Mouse (Mus musculus): Measurements from ENCODE around the gene Ndufs6. TPM values are rescaled to one million over a fixed set of nuclear protein-coding genes. Genes with fewer than 3 reads are reported as not detected.

Gene Ndufs6
- total RNA-seq, 2 experiments from 2014 or later = 177 to 187 TPM

DNA sequence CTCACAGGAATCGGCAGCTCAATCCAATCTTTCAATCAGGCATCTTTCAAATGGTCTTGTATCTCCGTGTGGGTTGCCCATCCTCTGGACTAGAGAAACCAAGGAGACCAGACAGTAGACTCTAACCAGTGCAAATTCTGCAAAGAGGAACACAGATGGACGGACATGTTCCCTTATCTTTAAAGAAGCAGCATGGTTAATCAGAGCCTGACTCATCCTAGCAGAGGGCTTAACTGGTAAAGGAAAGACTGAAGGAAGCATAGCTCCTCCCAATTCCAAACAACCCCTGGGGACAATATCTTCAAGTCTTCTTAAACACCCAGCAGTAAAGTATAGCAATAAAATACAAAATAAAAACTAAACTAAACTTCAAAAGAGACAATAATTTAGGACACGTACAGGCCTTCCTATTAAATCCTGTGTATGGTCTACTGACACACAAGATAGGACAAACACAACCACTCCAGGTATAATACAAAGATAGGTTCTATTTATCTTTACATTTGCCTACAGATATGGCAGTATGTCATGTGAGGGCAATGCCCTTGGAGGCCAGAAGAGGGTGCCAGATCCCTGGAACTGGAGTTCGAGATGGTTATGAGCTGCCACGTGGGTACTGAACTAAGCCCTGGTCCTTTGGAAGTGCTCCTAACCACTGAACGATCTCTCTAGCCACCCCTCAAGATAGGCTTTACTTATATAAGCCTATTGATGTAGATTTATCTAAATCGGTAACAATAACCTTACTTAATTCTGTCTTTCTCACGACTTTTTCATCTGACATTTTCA is 17.0 kb upstream of the Ndufs6 start:
- intact Hi-C loops (cut with DNase I) = no loop called here
- peak; percentile 29 for TF ChIP-seq CTCF (IDR thresholded peaks at IDR 0.05)
- DNase-seq (ENCODE audit: extremely low spot score in 1 of 2, low spot score in 2 of 2) = no peak

DNA sequence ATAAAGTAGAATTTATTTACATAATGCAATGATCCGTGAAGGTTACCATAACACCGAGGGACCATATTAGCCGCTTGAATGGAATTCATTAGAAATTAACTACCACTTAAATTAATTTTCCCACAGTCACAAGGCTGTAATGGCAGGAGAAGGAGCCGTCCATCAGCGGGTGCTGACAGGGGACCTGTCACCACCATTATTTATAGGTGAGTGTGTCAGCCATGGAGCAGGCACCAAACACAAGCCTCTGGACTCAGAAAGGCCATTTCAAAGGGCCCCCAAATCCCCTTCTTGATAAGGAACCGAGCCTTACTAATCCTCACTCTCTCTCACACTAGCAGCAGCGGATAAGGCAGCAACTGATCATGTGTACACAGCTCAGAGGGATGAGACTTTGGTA is 8.4 kb upstream of the Ndufs6 start:
- no peak for DNase-seq (ENCODE audit: extremely low spot score in 1 of 2, low spot score in 2 of 2)
- no peak overlapping the region for H3K4me3 ChIP-seq
- TF ChIP-seq CTCF (IDR thresholded peaks at IDR 0.05) = no peak
- intact Hi-C loops (cut with DNase I) = no loop called here
- no peak overlapping the region for H3K27ac ChIP-seq

More for the DNA sequence above, 17.0 kb upstream of the Ndufs6 start:
- H3K4me3 ChIP-seq = no peak overlapping the region
- H3K27ac ChIP-seq = no peak overlapping the region

DNA sequence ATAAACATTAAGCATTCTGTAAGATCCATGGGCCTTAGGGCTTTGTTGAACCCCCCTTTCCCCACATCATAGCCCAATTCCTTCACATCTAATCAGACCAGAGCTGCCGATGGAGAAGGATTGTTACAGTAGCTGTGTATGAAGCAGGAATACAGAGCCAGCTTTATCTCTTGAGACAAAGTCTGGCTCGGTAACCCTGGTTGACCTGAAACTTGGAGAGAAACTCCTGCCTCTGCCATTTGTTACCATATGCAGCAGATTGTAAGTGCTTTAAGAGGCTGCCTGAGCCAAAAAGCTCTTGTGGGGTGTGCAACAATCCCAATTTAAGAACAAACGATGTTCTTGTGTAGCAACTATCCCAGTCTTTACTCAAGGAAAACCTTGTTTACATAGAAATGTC is 3.4 kb upstream of the Ndufs6 start:
- intact Hi-C loops (cut with DNase I) = loop anchor here (5.0 kb wide), 1 partner anchor 181 kb away; no protein-coding TSS in a partner anchor

DNA sequence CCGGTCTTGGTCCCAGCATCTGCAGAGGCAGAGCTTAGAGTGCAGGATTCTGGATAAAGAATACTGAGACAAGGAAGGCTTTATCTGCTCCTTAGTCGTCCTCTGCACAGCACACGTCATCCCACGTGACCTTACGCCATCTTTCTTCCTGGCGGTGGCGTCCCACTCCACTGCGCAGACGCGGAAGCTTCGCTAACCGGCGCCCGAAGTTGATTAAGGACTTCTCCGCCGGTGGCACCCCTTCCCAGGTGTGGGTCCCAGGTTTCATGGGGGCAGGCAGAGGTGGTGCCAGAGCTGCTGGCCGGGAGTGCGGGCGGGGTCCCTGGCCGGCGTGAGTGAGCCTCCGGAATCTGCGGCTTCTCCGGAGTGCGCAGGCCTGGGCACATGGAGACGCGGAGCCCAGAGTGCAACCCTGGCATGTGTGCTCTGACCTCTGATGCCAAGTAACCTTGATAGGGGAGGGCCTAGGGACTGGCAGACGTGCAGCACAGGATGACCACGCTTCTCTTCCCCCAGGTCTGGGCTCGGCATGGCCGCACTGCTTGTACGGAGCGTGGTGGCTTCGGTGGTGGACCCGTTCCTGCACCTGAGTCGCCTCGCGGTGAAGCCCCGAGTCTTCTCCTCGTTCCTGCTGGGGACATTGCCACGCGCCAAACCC is 2.6 kb upstream of the Ndufs6 start:
- Histone ChIP-seq H3K4me3 (peak overlapping the region; percentile 78), H3K27ac (peak overlapping the region; percentile 83)
- no peak; the same call in 1 of the 2 replicates for TF ChIP-seq CTCF (IDR thresholded peaks at IDR 0.05)
- intact Hi-C loops (cut with DNase I) = loop anchor here (5.0 kb wide), 1 partner anchor 181 kb away; no protein-coding TSS in a partner anchor
- peak; percentile 88 to 89 for DNase-seq (ENCODE audit: extremely low spot score in 1 of 2, low spot score in 2 of 2)

More for the DNA sequence above, 3.4 kb upstream of the Ndufs6 start:
- no peak overlapping the region; the same call in 1 of the 2 replicates for H3K27ac ChIP-seq
- no peak for TF ChIP-seq CTCF (IDR thresholded peaks at IDR 0.05)
- DNase-seq (ENCODE audit: extremely low spot score in 1 of 2, low spot score in 2 of 2) = no peak
- peak overlapping the region; percentile 78 for H3K4me3 ChIP-seq

DNA sequence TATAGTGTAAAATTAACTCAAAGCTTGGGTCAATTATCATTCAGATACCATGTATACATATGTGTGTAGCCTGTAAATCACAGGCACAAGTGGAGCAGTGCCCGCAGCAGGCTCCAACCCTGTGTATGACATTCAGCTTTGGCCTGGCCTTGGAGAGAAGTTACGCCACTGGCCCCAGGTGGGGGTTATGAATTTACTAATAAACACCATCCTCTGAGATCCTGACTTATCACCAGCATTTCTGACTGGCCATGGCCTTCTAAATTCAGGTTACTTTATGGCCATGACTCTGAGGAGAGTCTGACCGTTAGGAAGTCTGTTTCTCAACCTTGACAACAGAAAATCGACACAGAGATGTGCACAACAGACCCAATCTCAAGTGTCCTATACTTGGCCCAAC is 4.9 kb downstream of the Ndufs6 start:
- Histone ChIP-seq H3K27ac (no peak overlapping the region), H3K4me3 (no peak overlapping the region)
- intact Hi-C loops (cut with DNase I) = no loop called here
- TF ChIP-seq CTCF (IDR thresholded peaks at IDR 0.05) = no peak
- DNase-seq (ENCODE audit: extremely low spot score in 1 of 2, low spot score in 2 of 2) = no peak

DNA sequence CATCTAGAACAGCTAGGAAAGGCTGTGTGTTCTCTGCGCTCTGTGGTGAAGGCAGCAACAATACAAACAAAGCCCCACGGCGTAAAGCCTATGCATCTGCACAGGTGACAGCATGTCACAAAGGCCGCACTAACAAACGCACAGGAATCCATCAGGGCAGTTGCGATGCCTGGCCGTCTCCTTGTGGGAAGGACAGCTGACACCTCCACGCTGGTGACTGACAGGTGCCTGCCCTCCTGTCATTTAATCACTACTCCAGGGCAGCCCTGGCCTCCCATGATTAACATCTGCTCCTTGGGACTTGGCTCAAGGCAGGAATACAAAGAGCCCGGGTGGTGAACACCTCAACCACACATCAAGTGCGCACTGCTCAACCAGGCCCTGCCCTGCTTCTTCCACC is 5.7 kb downstream of the Ndufs6 start:
- TF ChIP-seq CTCF (IDR thresholded peaks at IDR 0.05) = no peak
- intact Hi-C loops (cut with DNase I) = no loop called here

DNA sequence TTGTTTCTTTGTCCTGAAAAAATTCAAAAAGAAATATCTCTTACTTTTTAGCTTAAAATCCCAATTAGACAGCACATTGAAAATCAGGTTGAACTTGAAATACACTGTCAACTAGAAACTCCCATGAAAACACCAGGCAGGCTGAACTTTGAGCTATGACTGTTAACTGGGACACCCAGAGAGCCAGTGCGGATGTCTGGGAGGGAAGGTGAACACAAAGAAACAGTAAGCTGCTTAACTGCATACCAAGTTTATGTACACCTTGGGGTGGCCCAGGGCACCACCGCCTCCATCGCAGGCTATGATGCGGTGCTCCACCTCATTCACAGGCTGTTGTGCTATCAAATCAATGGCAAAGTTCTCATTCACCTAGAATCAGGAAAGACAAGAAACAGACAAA is 8.3 kb downstream of the Ndufs6 start:
- intact Hi-C loops (cut with DNase I) = no loop called here
- no peak for DNase-seq (ENCODE audit: extremely low spot score in 1 of 2, low spot score in 2 of 2)
- TF ChIP-seq CTCF (IDR thresholded peaks at IDR 0.05) = no peak

More for the DNA sequence above, 5.7 kb downstream of the Ndufs6 start:
- Histone ChIP-seq H3K27ac (no peak overlapping the region), H3K4me3 (no peak overlapping the region)
- DNase-seq (ENCODE audit: extremely low spot score in 1 of 2, low spot score in 2 of 2) = no peak

DNA sequence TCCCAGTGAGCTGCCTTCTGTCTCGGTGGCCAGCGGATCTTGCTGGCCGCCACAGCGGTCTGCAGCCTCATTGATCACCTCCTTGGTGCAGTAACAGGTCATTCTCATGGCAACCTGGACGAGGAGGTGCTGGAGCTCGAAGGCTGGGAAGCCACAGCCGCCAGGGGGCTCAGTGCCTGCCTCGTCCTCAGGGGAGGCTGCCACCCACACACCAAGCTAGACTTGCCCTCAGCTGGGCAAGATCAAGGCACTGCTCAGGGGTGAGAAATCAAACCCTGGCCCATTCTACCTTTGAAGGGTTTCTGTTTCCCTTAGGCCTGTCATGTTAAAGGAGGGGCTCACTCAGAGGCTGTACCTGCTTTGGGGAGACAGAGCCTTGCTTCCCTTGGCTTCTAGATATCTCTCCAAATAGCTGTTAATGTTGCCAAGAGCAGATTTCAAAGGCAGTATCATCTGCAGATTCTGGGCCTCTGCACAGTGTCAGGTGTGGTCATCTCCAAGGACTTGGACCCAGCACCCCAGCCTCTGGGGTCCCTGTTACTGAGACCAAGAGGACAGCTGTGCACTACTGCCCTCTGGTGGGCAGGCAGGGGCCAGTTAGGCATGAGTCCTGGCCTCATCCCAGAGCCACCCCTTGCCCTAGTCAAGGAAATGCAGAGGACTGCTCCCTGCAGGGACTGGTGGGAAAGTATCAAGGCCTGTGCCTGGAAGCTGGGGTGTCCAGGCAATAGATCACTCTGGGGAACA is 18.0 kb downstream of the Ndufs6 start:
- TF ChIP-seq CTCF (IDR thresholded peaks at IDR 0.05) = peak; percentile 58
- intact Hi-C loops (cut with DNase I) = no loop called here
- peak; percentile 23 to 33 for DNase-seq (ENCODE audit: extremely low spot score in 1 of 2, low spot score in 2 of 2)

More for the DNA sequence above, 8.3 kb downstream of the Ndufs6 start:
- H3K27ac ChIP-seq = no peak overlapping the region
- H3K4me3 ChIP-seq = no peak overlapping the region

DNA sequence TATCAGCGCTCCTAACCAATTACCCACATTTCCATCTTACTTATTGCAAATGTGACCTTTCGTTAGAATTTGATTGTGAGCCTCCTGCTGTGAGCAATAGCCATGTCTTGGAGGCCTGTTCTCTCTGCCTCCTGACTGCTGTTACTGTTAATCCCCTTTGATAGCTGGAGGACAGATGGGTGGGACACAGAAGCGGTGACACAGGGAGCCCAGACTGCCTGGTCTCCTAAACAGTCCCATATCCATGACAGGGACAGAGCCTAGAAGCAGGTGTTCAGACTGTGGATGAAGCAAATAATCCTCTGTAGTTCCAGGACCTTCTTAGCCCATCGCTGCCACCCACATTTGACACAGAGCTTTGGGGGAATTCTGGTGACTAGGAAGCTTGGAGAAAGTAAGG is 21.9 kb downstream of the Ndufs6 start:
- DNase-seq (ENCODE audit: extremely low spot score in 1 of 2, low spot score in 2 of 2) = no peak
- H3K4me3 ChIP-seq = no peak overlapping the region
- intact Hi-C loops (cut with DNase I) = loop anchor here (5.0 to 10.0 kb wide), 2 partner anchors 144 to 222 kb away; no protein-coding TSS in a partner anchor
- H3K27ac ChIP-seq = no peak overlapping the region
- TF ChIP-seq CTCF (IDR thresholded peaks at IDR 0.05) = no peak

More for the DNA sequence above, 18.0 kb downstream of the Ndufs6 start:
- no peak overlapping the region for H3K27ac ChIP-seq
- H3K4me3 ChIP-seq = no peak overlapping the region

DNA sequence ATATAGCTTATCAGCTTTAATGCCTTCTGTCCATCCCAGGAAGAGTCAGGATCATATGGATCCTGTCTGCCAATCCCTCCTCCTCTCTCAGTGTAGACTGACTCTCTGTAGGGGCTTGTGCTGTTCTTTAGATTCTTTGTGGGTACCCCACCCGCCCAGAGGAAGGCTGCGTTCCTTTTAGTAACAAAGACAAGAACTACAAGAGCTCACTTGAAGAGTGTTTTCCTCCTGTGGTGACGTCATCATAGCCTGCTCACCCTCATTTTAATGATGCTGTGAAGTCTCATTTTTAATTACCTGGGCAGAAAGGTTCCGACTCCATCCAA is 22.3 kb downstream of the Ndufs6 start:
- no peak overlapping the region for H3K27ac ChIP-seq
- H3K4me3 ChIP-seq = no peak overlapping the region
- intact Hi-C loops (cut with DNase I) = loop anchor here (5.0 to 10.0 kb wide), 2 partner anchors 144 to 221 kb away; no protein-coding TSS in a partner anchor
- no peak for DNase-seq (ENCODE audit: extremely low spot score in 1 of 2, low spot score in 2 of 2)
- no peak for TF ChIP-seq CTCF (IDR thresholded peaks at IDR 0.05)

DNA sequence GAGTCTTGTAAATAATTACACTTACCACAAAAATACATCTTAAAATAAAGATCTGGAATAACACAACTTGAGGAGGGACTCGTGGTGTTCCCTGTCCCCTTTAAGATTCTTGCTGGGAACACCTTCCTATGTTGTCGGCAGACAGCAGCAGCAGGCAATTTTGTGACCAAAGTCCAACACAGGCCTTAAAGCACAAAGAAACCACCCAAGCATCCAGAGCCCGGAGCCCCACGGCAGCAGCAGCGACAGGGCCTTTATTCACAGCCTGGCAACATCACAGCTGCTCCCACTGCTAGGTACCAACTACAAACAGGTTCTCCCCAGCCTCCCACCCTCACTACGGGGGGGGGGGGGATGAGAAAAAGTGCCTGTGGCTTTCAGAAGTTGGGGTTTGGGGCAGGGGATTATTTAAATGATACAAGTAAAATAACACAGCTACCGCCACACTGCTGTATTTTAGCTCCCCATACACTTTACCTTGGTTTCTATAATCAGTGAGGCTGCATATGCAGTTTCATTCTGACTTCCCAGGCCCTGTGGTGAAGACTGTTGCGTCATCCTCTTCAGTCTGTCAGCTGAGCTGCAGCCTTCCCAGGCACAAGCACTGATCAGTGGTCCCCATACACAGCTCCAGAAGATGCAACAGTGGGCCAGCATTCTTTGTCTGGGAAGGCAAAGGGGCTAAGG is 22.8 kb downstream of the Ndufs6 start:
- DNase-seq (ENCODE audit: extremely low spot score in 1 of 2, low spot score in 2 of 2) = no peak
- Histone ChIP-seq H3K27ac (no peak overlapping the region), H3K4me3 (no peak overlapping the region)
- TF ChIP-seq CTCF (IDR thresholded peaks at IDR 0.05) = no peak
- intact Hi-C loops (cut with DNase I) = loop anchor here (5.0 to 10.0 kb wide), 2 partner anchors 143 to 221 kb away; no protein-coding TSS in a partner anchor
